Mouse (Mus musculus) CD4-positive helper T cell, adult 2 months (primary cell): ENCODE results near the gene Rasgef1a.

ENCODE experiments used
- DNase-seq: peaks from one replicate; pipeline ENCODE4 v3.0.0-alpha.2; 2012; ENCODE audit warnings: low read depth, missing footprints, low spot score

Gene Rasgef1a

GRCm38 (mm10) chr6:118010756-118011615 lies at the start of gene Rasgef1a:
Gene Rasgef1a (plus strand): TSS chr6:118011438.
- no peak for DNase-seq

GRCm38 (mm10) chr6:117963201-117963600 lies 48.0 kb upstream of the Rasgef1a start:
- no peak for DNase-seq

GRCm38 (mm10) chr6:117966729-117967128 lies 44.5 kb upstream of the Rasgef1a start:
- peak; percentile 21 for DNase-seq

- no peak for DNase-seq
These were observed 24.1 kb upstream of the Rasgef1a start for GRCm38 (mm10) chr6:117987173-117987572.

GRCm38 (mm10) chr6:117989209-117989608 lies 22.0 kb upstream of the Rasgef1a start:
- no peak for DNase-seq

- no peak for DNase-seq
These were observed 20.6 kb upstream of the Rasgef1a start for GRCm38 (mm10) chr6:117990649-117991048.

- no peak for DNase-seq
These were observed 19.9 kb upstream of the Rasgef1a start for GRCm38 (mm10) chr6:117991297-117991696.

GRCm38 (mm10) chr6:117991928-117992327 lies 19.3 kb upstream of the Rasgef1a start:
- no peak for DNase-seq

GRCm38 (mm10) chr6:117995168-117995567 lies 16.1 kb upstream of the Rasgef1a start:
- no peak for DNase-seq

- DNase-seq, result no peak
These were observed 10.0 kb upstream of the Rasgef1a start for GRCm38 (mm10) chr6:118001272-118001671.

- peak; percentile 11 for DNase-seq
These were observed 3.9 kb upstream of the Rasgef1a start for GRCm38 (mm10) chr6:118007302-118007701.

GRCm38 (mm10) chr6:118007843-118008539 lies 3.2 kb upstream of the Rasgef1a start:
- DNase-seq, result no peak

- no peak for DNase-seq
These were observed 982 bp upstream of the Rasgef1a start for GRCm38 (mm10) chr6:118010256-118010655.

GRCm38 (mm10) chr6:118011616-118012316 lies 528 bp downstream of the Rasgef1a start:
- DNase-seq, result no peak

- DNase-seq, result no peak
These were observed 1.1 kb downstream of the Rasgef1a start for GRCm38 (mm10) chr6:118012317-118012700.

- no peak for DNase-seq
These were observed 2.0 kb downstream of the Rasgef1a start for GRCm38 (mm10) chr6:118012987-118013866.

GRCm38 (mm10) chr6:118014881-118015280 lies 3.6 kb downstream of the Rasgef1a start:
- no peak for DNase-seq

GRCm38 (mm10) chr6:118015971-118016370 lies 4.7 kb downstream of the Rasgef1a start:
- DNase-seq, result no peak

GRCm38 (mm10) chr6:118018666-118019065 lies 7.4 kb downstream of the Rasgef1a start:
- DNase-seq, result no peak

GRCm38 (mm10) chr6:118019569-118019968 lies 8.3 kb downstream of the Rasgef1a start:
- DNase-seq, result no peak
